Mouse (Mus musculus): ENCODE data around the gene Efemp2. TPM values are rescaled to one million over a fixed set of nuclear protein-coding genes. Genes with fewer than 3 reads are reported as not detected.

Gene Efemp2
- polyA plus RNA-seq, 1 experiment from 2014 or later = 30.2 TPM

GRCm38 (mm10) chr19:5483386-5484359, 9.9 kb downstream of the Efemp2 start:
- H3K36me3 ChIP-seq (ENCODE audit: control insufficient read depth, insufficient read depth) = peaks cover 3% of the 10 kb centered on the region; the same call in 1 of the 2 replicates
- no peak overlapping the region for H3K9ac ChIP-seq (replicated peaks; ENCODE audit: low read depth, low read length)
- H3K9me3 ChIP-seq (ENCODE audit: control insufficient read depth, low read length) = no peaks in the 10 kb centered on the region
- H3K27ac ChIP-seq (ENCODE audit: low read length) = no peak overlapping the region
- WGBS = 94% methylated on average over 19 of the region's 19 CpGs
- no peak overlapping the region for H3K4me2 ChIP-seq (ENCODE audit: low read length)
- ATAC-seq = no peak
- no peaks in the 10 kb centered on the region for H3K27me3 ChIP-seq (replicated peaks; ENCODE audit: control insufficient read depth, insufficient read depth, low read length)
- peaks cover 14% of the 10 kb centered on the region for H3K4me1 ChIP-seq (replicated peaks; ENCODE audit: control insufficient read depth, insufficient read depth, low read length)
- H3K4me3 ChIP-seq (replicated peaks; ENCODE audit: low read length) = no peak overlapping the region

GRCm38 (mm10) chr19:5484496-5484895, 10.7 kb downstream of the Efemp2 start:
- H3K36me3 ChIP-seq (ENCODE audit: control insufficient read depth, insufficient read depth) = peaks cover 3% of the 10 kb centered on the region; the same call in 1 of the 2 replicates
- H3K4me2 ChIP-seq (ENCODE audit: low read length) = no peak overlapping the region
- H3K9ac ChIP-seq (replicated peaks; ENCODE audit: low read depth, low read length) = no peak overlapping the region
- no peak overlapping the region for H3K27ac ChIP-seq (ENCODE audit: low read length)
- ATAC-seq = no peak
- WGBS = 94% methylated on average over 5 of the region's 5 CpGs
- H3K4me3 ChIP-seq (replicated peaks; ENCODE audit: low read length) = no peak overlapping the region
- H3K4me1 ChIP-seq (replicated peaks; ENCODE audit: control insufficient read depth, insufficient read depth, low read length) = peaks cover 19% of the 10 kb centered on the region
- H3K9me3 ChIP-seq (ENCODE audit: control insufficient read depth, low read length) = no peaks in the 10 kb centered on the region
- H3K27me3 ChIP-seq (replicated peaks; ENCODE audit: control insufficient read depth, insufficient read depth, low read length) = no peaks in the 10 kb centered on the region

DNA sequence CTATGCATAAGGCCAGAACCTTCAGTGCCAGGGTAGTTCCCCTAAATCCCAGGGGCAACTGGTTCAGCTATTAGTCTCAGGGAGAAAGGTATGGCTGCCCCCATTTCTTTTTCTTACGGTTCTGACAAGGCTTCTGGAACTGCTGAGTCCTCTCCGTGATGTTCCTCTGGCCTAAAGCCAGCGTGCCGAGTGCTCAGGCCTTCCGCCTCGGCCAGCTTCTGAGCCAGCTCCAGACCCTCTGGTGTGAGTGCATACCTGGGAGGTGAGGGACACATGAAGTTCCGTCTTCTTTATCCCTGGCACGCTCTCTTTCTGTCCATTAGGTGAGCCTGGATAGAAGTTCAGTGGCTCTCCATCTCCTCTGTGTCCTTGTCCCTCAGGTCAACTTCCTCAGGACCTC, 11.6 kb downstream of the Efemp2 start:
- Histone ChIP-seq H3K4me3 (replicated peaks; ENCODE audit: low read length) (no peak overlapping the region), H3K4me1 (replicated peaks; ENCODE audit: control insufficient read depth, insufficient read depth, low read length) (peaks cover 19% of the 10 kb centered on the region), H3K4me2 (ENCODE audit: low read length) (no peak overlapping the region), H3K27ac (ENCODE audit: low read length) (no peak overlapping the region), H3K9ac (replicated peaks; ENCODE audit: low read depth, low read length) (no peak overlapping the region), H3K36me3 (ENCODE audit: control insufficient read depth, insufficient read depth) (peaks cover 3% of the 10 kb centered on the region; the same call in 1 of the 2 replicates), H3K27me3 (replicated peaks; ENCODE audit: control insufficient read depth, insufficient read depth, low read length) (no peaks in the 10 kb centered on the region), H3K9me3 (ENCODE audit: control insufficient read depth, low read length) (no peaks in the 10 kb centered on the region)
- ATAC-seq = no peak
- WGBS = 95% methylated on average over 8 of the region's 8 CpGs

DNA sequence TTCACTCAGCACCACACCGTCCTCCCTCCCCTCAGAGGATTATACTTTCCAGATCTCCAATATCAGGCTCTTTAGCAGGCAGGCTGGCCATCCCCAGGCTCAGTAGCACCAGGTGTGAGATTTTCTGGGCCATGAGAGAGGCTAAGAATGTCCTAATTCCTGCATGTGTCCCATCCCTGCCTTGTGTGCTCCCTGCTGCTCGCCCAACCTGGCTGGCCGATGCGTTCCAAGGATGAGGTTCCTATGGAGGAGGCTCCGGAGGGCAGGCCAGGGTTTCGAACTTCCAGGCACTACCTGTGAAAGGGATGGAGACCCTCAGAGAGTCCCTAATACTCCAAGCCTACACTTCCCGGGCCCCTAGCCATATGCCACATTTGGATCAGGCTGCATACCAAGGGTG, 12.1 kb downstream of the Efemp2 start:
- Histone ChIP-seq H3K4me3 (replicated peaks; ENCODE audit: low read length) (no peak overlapping the region), H3K27me3 (replicated peaks; ENCODE audit: control insufficient read depth, insufficient read depth, low read length) (no peaks in the 10 kb centered on the region), H3K36me3 (ENCODE audit: control insufficient read depth, insufficient read depth) (peaks cover 3% of the 10 kb centered on the region; the same call in 1 of the 2 replicates), H3K4me1 (replicated peaks; ENCODE audit: control insufficient read depth, insufficient read depth, low read length) (peaks cover 19% of the 10 kb centered on the region), H3K9me3 (ENCODE audit: control insufficient read depth, low read length) (no peaks in the 10 kb centered on the region), H3K9ac (replicated peaks; ENCODE audit: low read depth, low read length) (no peak overlapping the region), H3K27ac (ENCODE audit: low read length) (no peak overlapping the region), H3K4me2 (ENCODE audit: low read length) (no peak overlapping the region)
- ATAC-seq = no peak
- WGBS = 94% methylated on average over 7 of the region's 7 CpGs

DNA sequence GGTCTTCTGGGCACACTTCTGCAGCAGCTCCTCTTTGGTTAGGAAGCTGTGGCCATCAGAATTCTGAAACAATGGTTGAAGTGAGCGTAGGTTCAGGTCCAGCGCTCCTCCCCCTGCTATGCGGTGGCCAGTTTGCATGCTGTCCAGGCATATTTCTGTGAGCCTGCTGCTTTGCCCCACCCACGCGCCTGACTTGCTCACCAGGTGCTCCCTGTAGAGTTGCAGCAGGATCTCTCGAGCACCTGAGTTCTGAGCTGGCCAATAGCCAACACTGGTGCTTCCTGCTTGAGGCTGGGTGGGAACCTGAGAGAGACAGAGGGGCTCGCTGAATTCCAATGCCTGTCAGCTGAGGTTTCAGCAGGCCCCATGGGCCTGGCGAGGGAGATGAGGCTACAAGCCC, 12.5 kb downstream of the Efemp2 start:
- no peak overlapping the region for H3K9ac ChIP-seq (replicated peaks; ENCODE audit: low read depth, low read length)
- no peak overlapping the region for H3K4me2 ChIP-seq (ENCODE audit: low read length)
- peaks cover 3% of the 10 kb centered on the region; the same call in 1 of the 2 replicates for H3K36me3 ChIP-seq (ENCODE audit: control insufficient read depth, insufficient read depth)
- WGBS = 89% methylated on average over 8 of the region's 8 CpGs
- H3K27ac ChIP-seq (ENCODE audit: low read length) = no peak overlapping the region
- H3K27me3 ChIP-seq (replicated peaks; ENCODE audit: control insufficient read depth, insufficient read depth, low read length) = no peaks in the 10 kb centered on the region
- no peak overlapping the region for H3K4me3 ChIP-seq (replicated peaks; ENCODE audit: low read length)
- no peak for ATAC-seq
- peaks cover 19% of the 10 kb centered on the region for H3K4me1 ChIP-seq (replicated peaks; ENCODE audit: control insufficient read depth, insufficient read depth, low read length)
- no peaks in the 10 kb centered on the region for H3K9me3 ChIP-seq (ENCODE audit: control insufficient read depth, low read length)

- no peak for ATAC-seq
Measured at GRCm38 (mm10) chr19:5486771-5487170, 13.0 kb downstream of the Efemp2 start.

DNA sequence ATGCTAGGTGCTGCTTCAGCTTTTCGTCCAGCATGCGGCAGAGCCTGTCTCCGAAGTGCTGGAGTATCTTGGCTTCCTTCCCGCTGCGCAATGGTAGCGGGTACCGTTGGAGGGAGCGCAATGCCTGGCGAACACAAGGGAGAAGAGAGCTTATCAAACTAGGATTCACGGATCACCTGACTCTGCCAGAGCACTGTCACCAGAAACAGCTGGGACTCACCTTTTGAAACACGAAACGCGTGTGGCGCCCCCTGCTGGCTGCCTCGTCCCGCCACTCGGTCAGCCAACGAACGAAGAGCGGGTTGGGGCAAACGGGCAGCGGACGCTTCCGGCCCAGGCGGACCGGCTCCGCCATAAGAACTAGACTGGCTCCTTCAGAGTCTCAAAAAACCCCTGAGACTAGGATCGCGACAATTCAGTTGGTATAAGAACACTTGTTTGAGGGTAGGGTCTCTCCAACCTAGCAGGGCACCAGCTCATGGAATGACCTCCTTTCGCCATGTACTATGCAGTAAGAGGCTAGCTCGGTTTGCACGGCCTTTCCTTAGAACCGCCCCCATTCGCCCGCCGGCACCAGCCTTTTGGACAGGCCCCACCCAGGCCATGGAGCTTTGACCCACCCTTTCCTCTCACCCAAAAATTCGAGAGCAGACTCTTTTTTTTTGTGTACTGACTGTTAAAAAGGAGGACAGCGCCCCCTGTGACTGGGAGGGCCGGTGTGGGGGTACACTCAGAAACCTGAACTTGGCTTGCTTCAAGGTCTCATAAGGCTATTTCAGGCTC, 14.2 kb downstream of the Efemp2 start, which contains the start of gene Mus81:
TSS of gene Mus81 (minus strand) at position 635 of the 783 bp plus-strand sequence.
- Histone ChIP-seq H3K9ac (replicated peaks; ENCODE audit: low read depth, low read length) (peak within 1 kb of the TSS; percentile 60), H3K4me2 (ENCODE audit: low read length) (peak within 1 kb of the TSS; percentile 58), H3K36me3 (ENCODE audit: control insufficient read depth, insufficient read depth) (peaks cover 8% of the 10 kb centered on the region), H3K27me3 (replicated peaks; ENCODE audit: control insufficient read depth, insufficient read depth, low read length) (no peaks in the 10 kb centered on the region), H3K9me3 (ENCODE audit: control insufficient read depth, low read length) (no peaks in the 10 kb centered on the region), H3K4me3 (replicated peaks; ENCODE audit: low read length) (peak within 1 kb of the TSS; percentile 59), H3K27ac (ENCODE audit: low read length) (peak within 1 kb of the TSS; percentile 98), H3K4me1 (replicated peaks; ENCODE audit: control insufficient read depth, insufficient read depth, low read length) (peaks cover 33% of the 10 kb centered on the region)
- ATAC-seq = peak; percentile 47
- under 1% methylated on average over 39 of the region's 39 CpGs for WGBS

More at GRCm38 (mm10) chr19:5486771-5487170, 13.0 kb downstream of the Efemp2 start:
- Histone ChIP-seq H3K4me1 (replicated peaks; ENCODE audit: control insufficient read depth, insufficient read depth, low read length) (peaks cover 22% of the 10 kb centered on the region), H3K9me3 (ENCODE audit: control insufficient read depth, low read length) (no peaks in the 10 kb centered on the region), H3K27me3 (replicated peaks; ENCODE audit: control insufficient read depth, insufficient read depth, low read length) (no peaks in the 10 kb centered on the region), H3K4me2 (ENCODE audit: low read length) (no peak overlapping the region), H3K36me3 (ENCODE audit: control insufficient read depth, insufficient read depth) (peaks cover 3% of the 10 kb centered on the region; the same call in 1 of the 2 replicates), H3K27ac (ENCODE audit: low read length) (no peak overlapping the region), H3K9ac (replicated peaks; ENCODE audit: low read depth, low read length) (no peak overlapping the region), H3K4me3 (replicated peaks; ENCODE audit: low read length) (no peak overlapping the region)
- 90% methylated on average over 4 of the region's 4 CpGs for WGBS

DNA sequence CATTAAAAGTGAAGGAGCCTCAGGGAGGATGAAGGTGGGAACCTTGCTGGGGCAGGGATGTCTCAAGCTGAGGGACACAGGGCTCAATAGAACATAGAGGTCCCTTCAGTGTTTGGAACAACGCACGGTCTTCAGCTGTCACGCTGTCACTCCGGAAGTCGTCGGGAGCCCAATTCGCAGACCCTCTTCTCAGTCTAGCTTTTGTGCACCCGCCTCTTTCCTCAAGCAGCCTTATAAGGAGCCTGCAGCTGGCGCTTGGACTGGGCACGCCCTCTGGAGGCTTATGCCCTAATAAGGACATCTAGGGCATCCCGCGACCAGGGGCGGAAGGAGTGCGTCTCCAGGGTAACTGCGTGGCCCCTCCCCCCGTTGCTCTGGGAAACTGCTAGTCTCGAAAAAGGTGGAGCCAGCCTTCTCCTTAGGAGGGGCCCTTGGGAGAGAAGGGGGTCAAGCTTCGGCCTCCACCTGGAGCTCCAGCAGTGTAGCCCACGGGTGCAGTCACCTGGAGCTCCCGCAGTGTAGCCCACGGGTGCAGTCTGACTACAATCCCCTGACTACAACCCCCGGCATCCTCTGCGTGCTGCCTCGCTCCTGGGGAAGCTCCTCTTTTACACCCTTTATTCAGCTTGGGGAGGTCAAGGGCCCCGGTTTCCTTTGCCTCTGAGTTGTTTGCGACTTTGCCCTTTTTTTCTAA, 15.3 kb downstream of the Efemp2 start:
- ATAC-seq = peak; percentile 78
- peaks cover 13% of the 10 kb centered on the region for H3K36me3 ChIP-seq (ENCODE audit: control insufficient read depth, insufficient read depth)
- peak overlapping the region; percentile 60 for H3K9ac ChIP-seq (replicated peaks; ENCODE audit: low read depth, low read length)
- no peaks in the 10 kb centered on the region for H3K27me3 ChIP-seq (replicated peaks; ENCODE audit: control insufficient read depth, insufficient read depth, low read length)
- peaks cover 37% of the 10 kb centered on the region for H3K4me1 ChIP-seq (replicated peaks; ENCODE audit: control insufficient read depth, insufficient read depth, low read length)
- H3K27ac ChIP-seq (ENCODE audit: low read length) = peak overlapping the region; percentile 98
- peak overlapping the region; percentile 59 for H3K4me3 ChIP-seq (replicated peaks; ENCODE audit: low read length)
- peak overlapping the region; percentile 58 for H3K4me2 ChIP-seq (ENCODE audit: low read length)
- WGBS = under 1% methylated on average over 26 of the region's 26 CpGs
- no peaks in the 10 kb centered on the region for H3K9me3 ChIP-seq (ENCODE audit: control insufficient read depth, low read length)
